Mouse (Mus musculus): Measurements from ENCODE around the gene Hps6. TPM values are rescaled to one million over a fixed set of nuclear protein-coding genes. Genes with fewer than 3 reads are reported as not detected.
A peak's percentile ranks its signal among the peaks of the same experiment; 100 is the strongest.

The Hps6 gene
- polyA plus RNA-seq, 1 experiment from 2014 or later: 11.1 TPM

DNA sequence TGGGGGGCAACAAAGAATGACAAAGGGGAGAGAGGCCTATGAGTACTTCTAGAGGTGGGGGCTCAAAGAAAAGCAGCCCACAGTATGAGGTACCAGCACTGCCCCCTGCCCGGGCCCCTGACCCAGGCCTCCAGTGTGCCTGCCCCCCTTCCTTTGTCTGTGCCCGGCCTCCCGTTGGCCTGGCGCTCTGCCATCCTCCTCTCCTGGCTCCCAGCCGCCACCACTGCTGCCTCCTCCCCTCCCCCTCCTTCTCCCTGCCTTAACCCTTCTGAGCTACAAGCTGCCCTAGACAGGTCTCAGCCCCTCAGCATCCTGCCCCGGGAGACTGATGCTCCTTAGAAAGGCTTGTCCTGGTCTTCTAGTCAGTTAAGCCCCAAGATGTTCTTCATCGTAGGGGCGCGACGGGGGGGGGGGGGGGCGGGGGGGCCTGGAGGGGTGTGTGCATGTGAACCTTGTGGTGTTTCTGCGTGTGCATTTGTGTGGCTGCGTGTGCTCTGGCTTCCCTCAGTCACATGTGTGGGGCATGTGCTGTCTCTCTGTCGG, 38.7 kb downstream of the Hps6 start:
- Histone ChIP-seq H3K4me1 (replicated peaks; ENCODE audit: control insufficient read depth, insufficient read depth, low read length) (peaks cover 59% of the 10 kb centered on the region), H3K9me3 (ENCODE audit: control insufficient read depth, low read length) (no peaks in the 10 kb centered on the region), H3K27me3 (ENCODE audit: control insufficient read depth, insufficient read depth, low read depth, low read length) (no peaks in the 10 kb centered on the region), H3K9ac (ENCODE audit: low read length) (peak overlapping the region; percentile 66), H3K4me3 (ENCODE audit: low read length) (peak overlapping the region; percentile 79), H3K4me2 (ENCODE audit: low read depth, low read length) (peak overlapping the region; percentile 84), H3K36me3 (ENCODE audit: control insufficient read depth, insufficient read depth, low read length) (no peaks in the 10 kb centered on the region), H3K27ac (ENCODE audit: low read length) (peak overlapping the region; percentile 99)
- peak; percentile 6 for ATAC-seq (ENCODE audit: low read depth)
- WGBS: 1% methylated on average over 14 of the region's 14 CpGs

DNA sequence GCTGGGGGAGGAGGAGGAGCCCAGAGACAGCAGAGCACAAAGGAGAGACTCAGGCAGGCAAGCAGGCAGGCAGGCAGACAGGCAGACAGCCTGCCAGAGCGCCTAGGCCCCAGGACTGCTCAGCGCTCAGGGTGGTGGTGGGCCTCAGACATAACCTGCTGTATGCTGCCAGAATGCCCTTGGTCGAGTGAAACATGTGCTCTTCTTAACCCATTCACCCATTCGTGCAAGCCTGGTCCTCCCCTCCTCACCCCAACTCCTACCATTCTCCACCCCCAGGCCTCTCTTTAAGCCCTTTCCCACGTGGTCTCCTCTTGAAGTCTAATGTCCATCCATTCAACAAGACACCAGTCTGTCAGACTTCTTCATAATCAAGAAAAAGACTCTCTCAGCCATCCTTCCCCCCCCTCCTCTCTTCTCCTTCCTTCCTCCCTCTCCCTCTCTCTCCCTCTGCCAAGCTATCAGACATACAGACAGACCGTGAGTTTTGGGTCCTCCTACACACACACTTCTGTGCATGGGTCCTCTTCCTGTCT, 39.2 kb downstream of the Hps6 start:
- Histone ChIP-seq H3K9ac (ENCODE audit: low read length) (peak overlapping the region; percentile 66), H3K9me3 (ENCODE audit: control insufficient read depth, low read length) (no peaks in the 10 kb centered on the region), H3K4me1 (replicated peaks; ENCODE audit: control insufficient read depth, insufficient read depth, low read length) (peaks cover 54% of the 10 kb centered on the region), H3K27me3 (ENCODE audit: control insufficient read depth, insufficient read depth, low read depth, low read length) (no peaks in the 10 kb centered on the region), H3K4me3 (ENCODE audit: low read length) (peak overlapping the region; percentile 79), H3K27ac (ENCODE audit: low read length) (peak overlapping the region; percentile 99), H3K36me3 (ENCODE audit: control insufficient read depth, insufficient read depth, low read length) (no peaks in the 10 kb centered on the region), H3K4me2 (ENCODE audit: low read depth, low read length) (peak overlapping the region; percentile 84)
- WGBS: 3% methylated on average over 6 of the region's 6 CpGs
- ATAC-seq (ENCODE audit: low read depth): no peak

DNA sequence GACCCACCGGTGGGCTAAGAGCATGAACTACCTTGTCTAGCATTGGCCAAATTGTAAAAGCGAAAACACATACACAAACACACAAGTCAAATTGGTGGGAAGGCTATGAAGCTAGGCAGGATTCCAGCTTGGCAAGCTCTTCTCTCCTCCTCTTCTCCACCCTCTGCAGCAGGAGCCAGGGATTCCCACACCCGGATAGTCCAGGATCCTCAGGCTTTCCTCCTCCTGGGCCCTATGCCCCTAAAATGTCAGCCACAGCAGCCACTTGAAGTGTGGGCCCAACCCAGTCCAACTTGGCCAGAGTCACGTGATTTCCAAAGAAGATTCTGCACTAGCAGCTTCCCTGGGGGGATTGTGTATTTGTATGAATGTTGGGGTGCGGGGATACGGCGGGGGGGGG, 40.1 kb downstream of the Hps6 start:
- Histone ChIP-seq H3K4me2 (ENCODE audit: low read depth, low read length) (peak overlapping the region; percentile 84), H3K27me3 (ENCODE audit: control insufficient read depth, insufficient read depth, low read depth, low read length) (no peaks in the 10 kb centered on the region), H3K27ac (ENCODE audit: low read length) (peak overlapping the region; percentile 99), H3K9ac (ENCODE audit: low read length) (peak overlapping the region; percentile 96), H3K4me3 (ENCODE audit: low read length) (peak overlapping the region; percentile 79), H3K36me3 (ENCODE audit: control insufficient read depth, insufficient read depth, low read length) (no peaks in the 10 kb centered on the region), H3K9me3 (ENCODE audit: control insufficient read depth, low read length) (no peaks in the 10 kb centered on the region), H3K4me1 (replicated peaks; ENCODE audit: control insufficient read depth, insufficient read depth, low read length) (peaks cover 49% of the 10 kb centered on the region)
- 38% methylated on average over 7 of the region's 7 CpGs for WGBS
- no peak for ATAC-seq (ENCODE audit: low read depth)

DNA sequence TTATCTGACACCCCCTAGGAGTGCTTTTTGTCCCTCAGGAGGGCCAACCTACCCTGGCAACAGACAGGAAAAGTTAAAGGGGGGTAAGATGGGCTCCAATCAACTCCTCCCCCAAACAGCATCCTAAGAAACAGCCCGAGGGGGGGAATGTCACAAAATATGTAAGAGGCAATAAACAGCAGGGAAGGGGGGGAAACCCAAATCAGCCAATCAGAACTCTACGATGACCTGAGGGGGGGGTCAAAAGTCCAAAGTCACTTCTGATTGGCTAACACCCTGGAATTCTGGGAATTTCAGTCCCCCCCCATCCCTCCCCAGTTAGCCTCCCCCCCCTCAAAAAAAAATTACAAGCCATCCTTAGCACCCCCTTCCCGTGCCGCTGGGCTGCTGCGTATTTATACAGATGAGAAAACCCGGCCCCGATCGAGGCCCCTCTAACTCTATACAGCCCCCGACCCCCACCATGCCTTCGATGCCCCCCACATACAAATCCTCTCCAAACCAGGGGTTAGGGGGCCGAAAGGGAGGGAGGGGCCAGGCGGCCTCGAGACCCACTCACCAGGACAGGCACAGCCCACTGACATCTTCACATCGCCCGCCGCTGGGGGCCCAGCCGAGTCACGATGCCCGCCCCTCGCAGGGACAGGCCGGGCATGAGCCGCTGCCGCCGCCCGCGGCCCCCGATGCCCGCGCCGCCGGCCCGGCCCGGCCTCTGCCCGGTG, 41.1 kb downstream of the Hps6 start, which contains the start of gene Pprc1:
Gene Pprc1 (plus strand): TSS at position 616 of the 722 bp plus-strand sequence.
- WGBS: under 1% methylated on average over 25 of the region's 34 CpGs
- H3K9ac ChIP-seq (ENCODE audit: low read length): peak within 1 kb of the TSS; percentile 96
- no peaks in the 10 kb centered on the region for H3K27me3 ChIP-seq (ENCODE audit: control insufficient read depth, insufficient read depth, low read depth, low read length)
- no peak; the same call in 1 of the 2 replicates for ATAC-seq (ENCODE audit: low read depth)
- peak within 1 kb of the TSS; percentile 99 for H3K27ac ChIP-seq (ENCODE audit: low read length)
- H3K4me3 ChIP-seq (ENCODE audit: low read length): peak within 1 kb of the TSS; percentile 79
- H3K9me3 ChIP-seq (ENCODE audit: control insufficient read depth, low read length): no peaks in the 10 kb centered on the region
- H3K36me3 ChIP-seq (ENCODE audit: control insufficient read depth, insufficient read depth, low read length): no peaks in the 10 kb centered on the region
- peak within 1 kb of the TSS; percentile 84 for H3K4me2 ChIP-seq (ENCODE audit: low read depth, low read length)
- peaks cover 49% of the 10 kb centered on the region for H3K4me1 ChIP-seq (replicated peaks; ENCODE audit: control insufficient read depth, insufficient read depth, low read length)

DNA sequence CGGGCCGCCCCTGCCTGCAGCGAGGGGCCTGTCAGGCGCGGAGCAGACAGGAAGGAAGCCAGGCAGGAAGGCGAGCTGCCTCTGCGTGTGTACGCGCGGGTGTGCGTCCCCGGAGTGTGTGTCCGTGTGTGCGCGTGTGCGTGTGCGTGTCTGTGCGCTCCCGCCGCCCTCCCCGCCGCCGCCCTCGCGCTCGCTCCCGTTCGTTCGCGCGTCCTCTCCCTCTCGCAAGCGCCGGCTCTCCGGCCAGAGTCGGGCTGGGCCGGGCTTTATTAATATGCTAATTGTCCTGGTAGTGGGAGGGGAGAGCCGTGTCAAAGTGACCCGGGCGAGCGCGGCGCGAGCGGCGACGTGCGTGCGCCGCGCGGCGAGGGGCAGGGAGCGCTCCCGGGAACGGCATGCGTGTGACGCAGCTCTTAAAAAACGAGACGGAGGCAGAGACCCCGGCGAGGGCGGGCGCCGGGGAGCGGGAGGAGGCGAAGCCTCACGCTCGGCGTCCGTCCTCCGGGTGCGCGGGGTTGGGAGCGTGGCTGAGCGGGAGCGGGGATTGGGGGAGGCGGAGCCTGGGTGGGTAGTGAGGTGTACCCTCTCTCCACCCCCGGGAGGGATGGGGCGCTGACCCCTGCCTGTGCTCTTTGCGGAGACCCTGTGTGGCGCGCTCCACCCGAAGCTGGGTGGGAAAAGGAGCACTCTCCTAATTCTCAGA, 41.8 kb downstream of the Hps6 start, which contains the start of gene Ldb1:
Gene Ldb1 (minus strand): TSS at position 222 of the 703 bp plus-strand sequence.
- peak within 1 kb of the TSS; percentile 96 for H3K9ac ChIP-seq (ENCODE audit: low read length)
- peaks cover 43% of the 10 kb centered on the region for H3K4me1 ChIP-seq (replicated peaks; ENCODE audit: control insufficient read depth, insufficient read depth, low read length)
- H3K36me3 ChIP-seq (ENCODE audit: control insufficient read depth, insufficient read depth, low read length): no peaks in the 10 kb centered on the region
- peak within 1 kb of the TSS; percentile 99 for H3K27ac ChIP-seq (ENCODE audit: low read length)
- H3K4me3 ChIP-seq (ENCODE audit: low read length): peak within 1 kb of the TSS; percentile 79
- no peaks in the 10 kb centered on the region for H3K9me3 ChIP-seq (ENCODE audit: control insufficient read depth, low read length)
- H3K27me3 ChIP-seq (ENCODE audit: control insufficient read depth, insufficient read depth, low read depth, low read length): no peaks in the 10 kb centered on the region
- peak within 1 kb of the TSS; percentile 84 for H3K4me2 ChIP-seq (ENCODE audit: low read depth, low read length)
- WGBS: under 1% methylated on average over 80 of the region's 84 CpGs
- ATAC-seq (ENCODE audit: low read depth): peak; percentile 76

DNA sequence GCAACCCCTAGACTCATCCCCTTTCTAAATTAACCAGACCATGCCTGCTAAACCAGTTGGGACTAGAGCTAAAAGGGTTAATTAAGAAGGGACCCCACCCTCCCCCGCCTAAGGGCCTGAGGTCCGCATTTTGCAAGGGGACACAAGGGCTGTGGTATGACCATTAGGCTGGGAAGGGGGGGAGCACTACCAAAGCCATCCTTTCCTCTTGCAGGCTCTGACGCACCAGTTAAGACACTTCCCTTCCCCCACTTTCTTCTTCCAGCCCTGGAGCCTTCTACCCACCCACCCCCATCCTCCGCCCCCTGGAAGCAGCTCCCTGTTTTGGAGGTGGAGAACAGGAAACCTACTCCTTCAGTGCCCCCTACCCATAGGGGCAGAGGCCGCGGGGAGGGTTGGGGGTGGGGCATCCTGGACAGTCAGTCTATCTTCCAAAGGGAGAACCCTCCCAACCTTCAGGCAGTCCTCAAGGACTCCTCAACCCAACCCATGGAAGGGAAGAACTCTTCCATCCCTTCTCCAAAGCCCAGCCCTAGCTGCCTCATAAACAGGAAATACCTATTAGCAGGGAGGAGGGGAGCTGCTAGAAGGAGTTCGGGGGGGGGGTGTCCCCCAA, 42.5 kb downstream of the Hps6 start:
- 3% methylated on average over 7 of the region's 7 CpGs for WGBS
- Histone ChIP-seq H3K36me3 (ENCODE audit: control insufficient read depth, insufficient read depth, low read length) (no peaks in the 10 kb centered on the region), H3K27ac (ENCODE audit: low read length) (peak overlapping the region; percentile 99), H3K9me3 (ENCODE audit: control insufficient read depth, low read length) (no peaks in the 10 kb centered on the region), H3K4me2 (ENCODE audit: low read depth, low read length) (peak overlapping the region; percentile 84), H3K4me1 (replicated peaks; ENCODE audit: control insufficient read depth, insufficient read depth, low read length) (peaks cover 37% of the 10 kb centered on the region), H3K4me3 (ENCODE audit: low read length) (peak overlapping the region; percentile 79), H3K27me3 (ENCODE audit: control insufficient read depth, insufficient read depth, low read depth, low read length) (no peaks in the 10 kb centered on the region), H3K9ac (ENCODE audit: low read length) (peak overlapping the region; percentile 96)
- ATAC-seq (ENCODE audit: low read depth): peak; percentile 71

DNA sequence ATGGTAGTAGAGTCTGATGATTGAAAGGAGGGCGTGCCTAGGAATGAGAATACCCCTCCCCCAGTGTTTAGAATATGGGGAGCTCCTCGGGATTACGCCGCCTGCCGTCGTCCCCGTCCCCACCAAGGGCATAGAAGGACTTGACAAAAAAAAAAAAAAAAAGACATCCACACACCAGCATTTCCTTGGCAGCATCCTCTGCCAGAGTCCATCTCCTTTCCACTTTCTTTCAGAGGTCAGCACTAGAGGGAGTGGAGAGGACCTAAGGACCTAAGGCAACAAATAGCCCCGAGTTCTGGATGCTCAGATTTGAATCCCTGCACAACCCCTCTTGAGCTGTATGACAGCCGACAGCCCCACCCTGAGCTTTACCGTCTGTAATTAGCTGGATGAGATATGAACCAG, 43.3 kb downstream of the Hps6 start:
- H3K9ac ChIP-seq (ENCODE audit: low read length): no peak overlapping the region
- ATAC-seq (ENCODE audit: low read depth): no peak
- H3K4me2 ChIP-seq (ENCODE audit: low read depth, low read length): peak overlapping the region; percentile 84
- H3K9me3 ChIP-seq (ENCODE audit: control insufficient read depth, low read length): no peaks in the 10 kb centered on the region
- peaks cover 28% of the 10 kb centered on the region for H3K4me1 ChIP-seq (replicated peaks; ENCODE audit: control insufficient read depth, insufficient read depth, low read length)
- H3K36me3 ChIP-seq (ENCODE audit: control insufficient read depth, insufficient read depth, low read length): no peaks in the 10 kb centered on the region
- H3K4me3 ChIP-seq (ENCODE audit: low read length): peak overlapping the region; percentile 79
- peak overlapping the region; percentile 99 for H3K27ac ChIP-seq (ENCODE audit: low read length)
- H3K27me3 ChIP-seq (ENCODE audit: control insufficient read depth, insufficient read depth, low read depth, low read length): no peaks in the 10 kb centered on the region
- 4% methylated on average over 10 of the region's 10 CpGs for WGBS

DNA sequence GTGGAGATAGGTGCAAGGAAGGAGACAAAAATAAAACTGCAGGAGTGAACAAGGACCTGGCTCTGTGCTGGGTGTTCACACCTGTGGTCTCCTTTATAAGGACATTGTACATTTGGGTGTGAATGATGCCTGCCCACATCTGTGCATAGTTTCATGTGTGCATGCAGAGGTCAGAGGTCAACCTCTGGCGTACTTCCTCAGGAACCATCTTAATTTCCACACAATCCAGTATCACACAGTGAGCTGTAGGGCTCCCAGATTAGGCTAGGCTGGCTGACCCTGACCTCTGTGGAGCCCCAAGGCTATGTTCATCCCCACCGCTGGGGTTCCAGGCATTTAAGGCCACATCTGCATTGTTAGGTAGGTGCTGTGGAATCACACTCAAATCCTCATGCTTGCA, 44.1 kb downstream of the Hps6 start:
- 64% methylated on average over 2 of the region's 2 CpGs for WGBS
- H3K36me3 ChIP-seq (ENCODE audit: control insufficient read depth, insufficient read depth, low read length): no peaks in the 10 kb centered on the region
- no peak overlapping the region for H3K4me2 ChIP-seq (ENCODE audit: low read depth, low read length)
- H3K27ac ChIP-seq (ENCODE audit: low read length): no peak overlapping the region
- no peak for ATAC-seq (ENCODE audit: low read depth)
- H3K27me3 ChIP-seq (ENCODE audit: control insufficient read depth, insufficient read depth, low read depth, low read length): no peaks in the 10 kb centered on the region
- H3K9ac ChIP-seq (ENCODE audit: low read length): no peak overlapping the region
- no peak overlapping the region for H3K4me3 ChIP-seq (ENCODE audit: low read length)
- no peaks in the 10 kb centered on the region for H3K9me3 ChIP-seq (ENCODE audit: control insufficient read depth, low read length)
- H3K4me1 ChIP-seq (replicated peaks; ENCODE audit: control insufficient read depth, insufficient read depth, low read length): peaks cover 20% of the 10 kb centered on the region

All from lung, embryonic 16.5 days (tissue).